Mouse (Mus musculus): ENCODE measurements around the gene Pank1. TPM values are rescaled to one million over a fixed set of nuclear protein-coding genes. Genes with fewer than 3 reads are reported as not detected.

Pank1 gene
- polyA plus RNA-seq, 1 experiment from 2014 or later = 4.6 TPM

GRCm38 (mm10) chr19:34846005-34846404 is 33.2 kb downstream of the Pank1 start:
- H3K4me2 ChIP-seq = peak overlapping the region; percentile 52
- no peaks in the 10 kb centered on the region for H3K9me3 ChIP-seq (replicated peaks)
- no peak for ATAC-seq (ENCODE audit: low read depth)
- H3K4me3 ChIP-seq (replicated peaks) = peak overlapping the region; percentile 18; the same call in 1 of the 2 replicates
- peaks cover 76% of the 10 kb centered on the region for H3K4me1 ChIP-seq (replicated peaks)
- no peaks in the 10 kb centered on the region for H3K27me3 ChIP-seq
- H3K9ac ChIP-seq = 0 out of 2 replicates have a peak overlapping the region, but pooled peaks have one; percentile 3
- 40% methylated on average over 7 of the region's 7 CpGs for WGBS (ENCODE audit: insufficient replicate concordance)
- no peaks in the 10 kb centered on the region for H3K36me3 ChIP-seq
- H3K27ac ChIP-seq = peak overlapping the region; percentile 45; the same call in 1 of the 2 replicates
- DNase-seq = no peak

GRCm38 (mm10) chr19:34845331-34845730 is 33.9 kb downstream of the Pank1 start:
- H3K4me3 ChIP-seq (replicated peaks) = no peak overlapping the region
- ATAC-seq (ENCODE audit: low read depth) = no peak
- H3K4me2 ChIP-seq = peak overlapping the region; percentile 40
- no peaks in the 10 kb centered on the region for H3K27me3 ChIP-seq
- H3K9ac ChIP-seq = no peak overlapping the region
- WGBS (ENCODE audit: insufficient replicate concordance) = 48% methylated on average over 8 of the region's 8 CpGs
- H3K4me1 ChIP-seq (replicated peaks) = peaks cover 76% of the 10 kb centered on the region
- H3K36me3 ChIP-seq = peaks cover 4% of the 10 kb centered on the region
- H3K9me3 ChIP-seq (replicated peaks) = no peaks in the 10 kb centered on the region
- H3K27ac ChIP-seq = peak overlapping the region; percentile 53
- DNase-seq = no peak

GRCm38 (mm10) chr19:34844760-34845159 is 34.5 kb downstream of the Pank1 start:
- H3K4me3 ChIP-seq (replicated peaks) = no peak overlapping the region
- H3K9ac ChIP-seq = no peak overlapping the region
- H3K4me1 ChIP-seq (replicated peaks) = peaks cover 76% of the 10 kb centered on the region
- no peaks in the 10 kb centered on the region for H3K9me3 ChIP-seq (replicated peaks)
- ATAC-seq (ENCODE audit: low read depth) = peak; percentile 69
- H3K4me2 ChIP-seq = peak overlapping the region; percentile 40
- no peaks in the 10 kb centered on the region for H3K27me3 ChIP-seq
- peaks cover 9% of the 10 kb centered on the region for H3K36me3 ChIP-seq
- 12% methylated on average over 5 of the region's 5 CpGs for WGBS (ENCODE audit: insufficient replicate concordance)
- peak overlapping the region; percentile 53 for H3K27ac ChIP-seq
- peak; percentile 34 for DNase-seq

GRCm38 (mm10) chr19:34844047-34844446 is 35.2 kb downstream of the Pank1 start:
- H3K4me1 ChIP-seq (replicated peaks) = peaks cover 74% of the 10 kb centered on the region
- no peaks in the 10 kb centered on the region for H3K9me3 ChIP-seq (replicated peaks)
- 0 out of 2 replicates have a peak overlapping the region, but pooled peaks have one; percentile 53 for H3K27ac ChIP-seq
- no peak for ATAC-seq (ENCODE audit: low read depth)
- DNase-seq = no peak
- 19% methylated on average over 9 of the region's 9 CpGs for WGBS (ENCODE audit: insufficient replicate concordance)
- H3K36me3 ChIP-seq = peaks cover 9% of the 10 kb centered on the region
- H3K9ac ChIP-seq = no peak overlapping the region
- no peak overlapping the region for H3K4me3 ChIP-seq (replicated peaks)
- peak overlapping the region; percentile 40 for H3K4me2 ChIP-seq
- no peaks in the 10 kb centered on the region for H3K27me3 ChIP-seq

GRCm38 (mm10) chr19:34841719-34842506 is 37.3 kb downstream of the Pank1 start:
- Histone ChIP-seq H3K27ac (no peak overlapping the region), H3K4me3 (replicated peaks) (no peak overlapping the region), H3K36me3 (peaks cover 9% of the 10 kb centered on the region), H3K4me1 (replicated peaks) (peaks cover 53% of the 10 kb centered on the region), H3K9ac (no peak overlapping the region), H3K9me3 (replicated peaks) (no peaks in the 10 kb centered on the region), H3K4me2 (no peak overlapping the region), H3K27me3 (no peaks in the 10 kb centered on the region)
- ATAC-seq (ENCODE audit: low read depth) (no peak), DNase-seq (no peak)
- 19% methylated on average over 9 of the region's 9 CpGs for WGBS (ENCODE audit: insufficient replicate concordance)

GRCm38 (mm10) chr19:34838624-34839023 is 40.6 kb downstream of the Pank1 start:
- Histone ChIP-seq H3K4me3 (replicated peaks) (no peak overlapping the region), H3K27ac (no peak overlapping the region), H3K9ac (no peak overlapping the region), H3K4me2 (no peak overlapping the region), H3K9me3 (replicated peaks) (no peaks in the 10 kb centered on the region), H3K27me3 (no peaks in the 10 kb centered on the region), H3K36me3 (peaks cover 9% of the 10 kb centered on the region), H3K4me1 (replicated peaks) (peaks cover 25% of the 10 kb centered on the region)
- DNase-seq (no peak), ATAC-seq (ENCODE audit: low read depth) (no peak)
- WGBS (ENCODE audit: insufficient replicate concordance) = 86% methylated on average over 9 of the region's 9 CpGs

- WGBS (ENCODE audit: insufficient replicate concordance) = 80% methylated on average over 4 of the region's 4 CpGs
- DNase-seq = no peak
Measured at GRCm38 (mm10) chr19:34831702-34832101, 47.6 kb downstream of the Pank1 start.

GRCm38 (mm10) chr19:34827916-34828635 is 51.2 kb downstream of the Pank1 start:
- H3K4me2 ChIP-seq = no peak overlapping the region

More at GRCm38 (mm10) chr19:34831702-34832101, 47.6 kb downstream of the Pank1 start:
- no peak overlapping the region for H3K4me2 ChIP-seq
- ATAC-seq (ENCODE audit: low read depth) = no peak
- H3K27ac ChIP-seq = no peak overlapping the region
- H3K36me3 ChIP-seq = peaks cover 6% of the 10 kb centered on the region
- no peak overlapping the region for H3K9ac ChIP-seq
- no peaks in the 10 kb centered on the region for H3K9me3 ChIP-seq (replicated peaks)
- H3K4me3 ChIP-seq (replicated peaks) = no peak overlapping the region
- 0 out of 2 replicates have a peak, but pooled peaks cover 10% of the 10 kb centered on the region for H3K4me1 ChIP-seq (replicated peaks)
- no peaks in the 10 kb centered on the region for H3K27me3 ChIP-seq

GRCm38 (mm10) chr19:34827444-34827843 is 51.8 kb downstream of the Pank1 start:
- ATAC-seq (ENCODE audit: low read depth) (no peak), DNase-seq (no peak)
- no peak overlapping the region for H3K4me2 ChIP-seq
- 73% methylated on average over 6 of the region's 6 CpGs for WGBS (ENCODE audit: insufficient replicate concordance)
- 0 out of 2 replicates have a peak, but pooled peaks cover 6% of the 10 kb centered on the region for H3K4me1 ChIP-seq (replicated peaks)
- H3K27ac ChIP-seq = no peak overlapping the region
- H3K27me3 ChIP-seq = no peaks in the 10 kb centered on the region
- H3K9ac ChIP-seq = no peak overlapping the region
- H3K4me3 ChIP-seq (replicated peaks) = no peak overlapping the region
- peaks cover 9% of the 10 kb centered on the region for H3K36me3 ChIP-seq
- no peaks in the 10 kb centered on the region for H3K9me3 ChIP-seq (replicated peaks)

More at GRCm38 (mm10) chr19:34827916-34828635, 51.2 kb downstream of the Pank1 start:
- H3K36me3 ChIP-seq = peaks cover 9% of the 10 kb centered on the region
- H3K4me3 ChIP-seq (replicated peaks) = no peak overlapping the region
- no peaks in the 10 kb centered on the region for H3K9me3 ChIP-seq (replicated peaks)
- 76% methylated on average over 5 of the region's 5 CpGs for WGBS (ENCODE audit: insufficient replicate concordance)
- DNase-seq (no peak), ATAC-seq (ENCODE audit: low read depth) (no peak)
- no peak overlapping the region for H3K9ac ChIP-seq
- H3K27me3 ChIP-seq = no peaks in the 10 kb centered on the region
- H3K4me1 ChIP-seq (replicated peaks) = 0 out of 2 replicates have a peak, but pooled peaks cover 6% of the 10 kb centered on the region
- no peak overlapping the region for H3K27ac ChIP-seq

GRCm38 (mm10) chr19:34825946-34826655 is 53.2 kb downstream of the Pank1 start:
- H3K4me3 ChIP-seq (replicated peaks) = no peak overlapping the region
- ATAC-seq (ENCODE audit: low read depth) (peak; percentile 54; the same call in 1 of the 2 replicates), DNase-seq (no peak)
- H3K9ac ChIP-seq = no peak overlapping the region
- peaks cover 10% of the 10 kb centered on the region for H3K36me3 ChIP-seq
- H3K4me1 ChIP-seq (replicated peaks) = 0 out of 2 replicates have a peak, but pooled peaks cover 6% of the 10 kb centered on the region
- H3K27me3 ChIP-seq = no peaks in the 10 kb centered on the region
- H3K27ac ChIP-seq = no peak overlapping the region
- H3K4me2 ChIP-seq = no peak overlapping the region
- WGBS (ENCODE audit: insufficient replicate concordance) = 53% methylated on average over 13 of the region's 13 CpGs
- H3K9me3 ChIP-seq (replicated peaks) = no peaks in the 10 kb centered on the region

All from liver, embryonic 13.5 days (tissue).